Mouse (Mus musculus): Measurements from ENCODE around the gene Amn.

Amn gene

GRCm38 (mm10) chr12:111323423-111323822 is 52.5 kb downstream of the Amn start:
- DNase-seq (ENCODE audit: low spot score in 2 of 2): no peak

- no peak for DNase-seq (ENCODE audit: low spot score in 2 of 2)
These were observed 53.6 kb downstream of the Amn start for GRCm38 (mm10) chr12:111324536-111324935.

GRCm38 (mm10) chr12:111324949-111325348 is 54.1 kb downstream of the Amn start:
- DNase-seq (ENCODE audit: low spot score in 2 of 2): no peak

GRCm38 (mm10) chr12:111325744-111326424 is 55.0 kb downstream of the Amn start:
- DNase-seq (ENCODE audit: low spot score in 2 of 2): no peak

Data from right cerebral cortex, postnatal 36 days (tissue).